Mouse (Mus musculus): Measurements from ENCODE around the gene Obp2a. TPM values are rescaled to one million over a fixed set of nuclear protein-coding genes. Genes with fewer than 3 reads are reported as not detected.
"Not testable (repeated sequence)": the region's sequence is repeated elsewhere in the genome, so short reads cannot be mapped to it uniquely, and the experiment has no call there.

Obp2a gene
- total RNA-seq (2021) (1 to 10 TPM in 1 of 2 experiments, under 1 TPM in 1; 0.41 to 1.8 TPM), polyA plus RNA-seq (2012; rRNA removed) (4.8 and 6.2 TPM in 2 replicates)
- long read RNA-seq, result 0 reads

- not testable (repeated sequence) for DNase-seq
Observed at GRCm38 (mm10) chr2:25699743-25700142, at the start of gene Obp2a. Gene Obp2a, plus strand, starts transcription at chr2:25700043.

- DNase-seq, result no peak
Observed at GRCm38 (mm10) chr2:25652902-25653301, 46.9 kb upstream of the Obp2a start, which contains the start of gene Lcn8. Gene Lcn8, plus strand, starts transcription at chr2:25653120.

- DNase-seq, result no peak
Observed at GRCm38 (mm10) chr2:25654502-25654901, 45.3 kb upstream of the Obp2a start.

DNA sequence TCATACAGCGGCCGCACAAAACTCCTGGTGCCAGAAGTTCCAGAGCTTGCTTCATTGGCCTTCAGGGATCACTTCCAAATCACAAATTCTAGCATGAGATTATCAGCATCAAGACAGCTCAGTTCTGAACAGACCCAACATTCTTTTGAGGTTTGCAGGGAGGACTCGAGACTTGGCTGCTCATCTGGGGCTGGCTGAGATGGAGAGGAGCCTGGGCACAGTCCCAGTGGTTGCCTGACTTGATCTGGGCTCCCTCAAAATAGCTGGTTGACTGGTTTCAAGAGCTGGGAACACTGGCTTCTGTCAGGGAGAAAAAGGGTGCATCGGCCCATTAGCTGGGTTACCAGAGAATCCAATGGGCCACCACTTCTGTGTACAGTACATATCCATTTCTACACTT is 43.2 kb upstream of the Obp2a start:
- DNase-seq, result no peak

- DNase-seq, result peak; percentile 64
Observed at GRCm38 (mm10) chr2:25657246-25657645, 42.6 kb upstream of the Obp2a start.

DNA sequence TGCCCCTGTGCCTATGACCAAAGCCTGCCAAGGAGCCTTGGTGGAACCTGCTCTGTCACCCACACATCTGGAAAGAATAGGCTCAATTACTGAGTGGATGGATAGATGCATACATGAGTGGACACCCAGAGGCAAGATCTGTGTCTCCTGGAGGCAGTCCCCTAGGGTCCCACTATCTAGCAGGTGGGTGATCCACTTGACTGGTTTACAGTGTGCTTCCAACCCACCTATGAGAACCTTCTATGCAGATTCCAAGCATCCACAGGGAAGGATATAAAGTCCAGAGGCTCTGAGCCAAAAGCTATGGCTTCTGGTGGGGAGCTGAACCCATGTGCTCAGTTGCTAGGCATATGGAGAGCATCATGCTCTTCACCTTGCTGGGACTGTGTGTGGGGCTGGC is 42.2 kb upstream of the Obp2a start, which contains the start of gene Lcn5:
Gene Lcn5, plus strand, starts transcription at position 301 of the 400 bp plus-strand sequence.
- DNase-seq, result no peak

DNA sequence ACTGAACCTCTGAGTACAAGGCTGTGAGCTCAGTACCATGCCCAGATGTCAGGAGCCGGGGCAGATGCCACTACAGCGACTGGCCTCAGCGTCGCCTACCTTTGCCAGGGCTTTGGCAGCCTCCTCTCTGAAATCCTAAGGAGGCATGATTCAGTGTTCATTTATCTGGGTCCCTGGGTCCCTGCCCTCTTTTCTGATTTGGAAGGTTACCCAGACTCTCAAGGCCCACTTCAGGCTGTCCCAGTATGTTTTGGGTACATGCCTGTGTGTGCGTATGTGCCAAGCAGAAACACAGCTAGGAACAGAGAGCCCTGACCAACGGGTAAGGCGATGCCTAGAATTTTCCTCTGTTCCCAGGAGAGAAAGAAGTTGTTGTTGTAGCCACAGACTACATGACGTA is 39.6 kb upstream of the Obp2a start:
- peak; percentile 61 for DNase-seq

GRCm38 (mm10) chr2:25661245-25661970 is 38.4 kb upstream of the Obp2a start:
- DNase-seq, result peak; percentile 54

- DNase-seq, result peak; percentile 80
Observed at GRCm38 (mm10) chr2:25663511-25663910, 36.3 kb upstream of the Obp2a start.

- no peak for DNase-seq
Observed at GRCm38 (mm10) chr2:25664125-25664524, 35.7 kb upstream of the Obp2a start.

DNA sequence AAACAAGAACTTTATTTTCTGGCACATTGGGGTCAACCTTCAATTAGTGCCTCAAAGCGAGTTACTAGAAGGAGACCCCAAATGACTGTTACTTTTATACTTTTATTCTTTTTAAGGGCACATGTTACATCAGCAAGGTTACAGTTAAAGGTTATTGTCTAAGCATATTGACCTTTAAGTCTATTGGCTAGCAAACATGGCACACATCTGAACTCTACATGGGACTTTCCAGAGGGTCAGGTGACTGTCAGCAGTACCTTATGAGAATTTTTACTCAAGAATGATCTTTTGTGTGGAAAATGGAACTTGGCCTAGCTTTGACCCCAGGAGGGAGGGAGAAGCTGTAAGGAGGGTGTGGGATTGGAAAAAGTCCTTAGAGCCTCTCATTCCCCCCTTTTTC is 33.3 kb upstream of the Obp2a start:
- DNase-seq, result no peak

DNA sequence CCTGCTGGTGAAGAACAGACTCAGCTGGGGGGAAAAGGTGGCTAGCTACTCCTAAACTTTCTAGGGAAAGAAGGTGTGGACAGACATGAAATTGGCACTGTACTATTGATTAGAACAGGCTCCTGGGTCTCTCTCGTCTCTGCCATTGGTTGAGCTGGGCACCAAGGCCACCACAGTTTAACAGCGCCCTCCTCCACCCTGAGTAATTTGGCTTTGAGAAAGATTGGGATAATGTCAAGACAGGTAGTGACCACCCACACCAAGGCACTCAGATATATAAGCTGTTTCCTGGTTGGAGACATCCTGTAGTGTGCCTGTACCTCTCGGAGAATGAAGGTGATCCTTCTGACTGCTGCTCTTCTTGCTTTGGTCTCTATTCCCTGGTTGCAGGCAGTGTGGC is 23.4 kb upstream of the Obp2a start, which contains the start of gene Lcn6:
Gene Lcn6, plus strand, starts transcription at position 301 of the 400 bp plus-strand sequence.
- no peak for DNase-seq

DNA sequence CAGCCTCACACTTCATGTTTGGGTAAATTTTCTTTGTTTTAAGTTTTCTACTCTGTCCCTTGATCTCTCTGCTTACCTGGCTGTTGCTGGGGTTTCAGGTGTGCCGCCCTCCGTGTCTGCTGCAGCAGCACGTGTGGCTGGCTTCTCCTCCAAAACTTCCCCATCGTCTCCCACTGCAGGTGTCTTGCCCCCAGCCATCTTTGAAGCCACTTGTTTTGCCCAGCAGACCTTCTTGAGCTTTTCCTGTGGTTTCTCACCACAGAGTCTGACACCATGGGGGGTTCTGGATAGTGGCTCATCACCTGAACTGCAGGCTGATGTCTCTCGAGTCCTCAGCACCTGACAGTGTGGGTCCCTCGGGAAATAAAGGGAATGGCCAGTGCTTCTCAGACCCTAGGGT is 20.3 kb upstream of the Obp2a start:
- DNase-seq, result no peak

DNA sequence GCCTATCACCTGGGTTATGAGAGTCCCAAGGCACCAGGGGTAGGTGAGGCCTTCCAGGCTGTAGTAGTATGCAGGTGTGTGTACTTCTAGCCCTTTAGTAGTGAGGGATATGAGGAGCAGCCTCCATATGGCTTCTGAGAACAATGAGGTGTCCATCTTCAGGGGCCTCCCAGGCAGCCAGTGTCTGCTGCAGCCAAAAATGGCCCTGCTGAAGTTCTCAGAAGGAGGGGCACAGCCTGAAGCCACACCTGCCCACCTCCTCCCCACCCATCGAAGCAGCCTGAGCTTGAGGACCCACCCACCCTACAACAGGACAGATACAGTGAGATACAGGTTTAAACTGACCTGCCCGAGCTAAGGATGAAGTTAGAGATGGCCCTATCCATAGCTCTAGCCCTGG is 17.4 kb upstream of the Obp2a start, which contains the start of gene Lcn10:
Gene Lcn10, plus strand, starts transcription at position 301 of the 400 bp plus-strand sequence.
- no peak for DNase-seq

GRCm38 (mm10) chr2:25686941-25687340 is 12.9 kb upstream of the Obp2a start:
- no peak for DNase-seq

GRCm38 (mm10) chr2:25694605-25695004 is 5.2 kb upstream of the Obp2a start:
- peak; percentile 71 for DNase-seq

DNA sequence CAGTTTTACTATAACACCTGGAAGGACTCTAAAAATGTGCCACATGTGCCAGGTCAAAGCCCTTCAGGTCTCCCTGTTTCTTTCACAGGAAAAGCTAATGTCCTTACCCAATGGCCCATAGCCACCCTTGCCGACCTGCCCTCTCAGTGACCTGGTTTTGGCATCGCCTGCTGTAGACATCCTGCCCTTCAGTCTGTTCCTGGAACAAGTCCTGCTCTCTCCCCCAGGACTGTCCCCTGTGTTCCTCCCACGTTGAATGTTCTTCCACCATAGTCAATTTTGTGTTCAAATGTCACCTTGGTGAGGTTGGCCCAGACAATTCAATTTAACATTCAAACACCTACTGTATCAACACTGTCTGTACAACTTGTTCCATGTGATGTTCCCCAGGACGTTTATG is 2.9 kb upstream of the Obp2a start:
- DNase-seq, result peak; percentile 51

GRCm38 (mm10) chr2:25698696-25699095 is 1.1 kb upstream of the Obp2a start:
- no peak for DNase-seq

- DNase-seq, result no peak
Observed at GRCm38 (mm10) chr2:25701001-25701400, 1.2 kb downstream of the Obp2a start.

GRCm38 (mm10) chr2:25703706-25704105 is 3.9 kb downstream of the Obp2a start:
- peak; percentile 35 for DNase-seq

DNA sequence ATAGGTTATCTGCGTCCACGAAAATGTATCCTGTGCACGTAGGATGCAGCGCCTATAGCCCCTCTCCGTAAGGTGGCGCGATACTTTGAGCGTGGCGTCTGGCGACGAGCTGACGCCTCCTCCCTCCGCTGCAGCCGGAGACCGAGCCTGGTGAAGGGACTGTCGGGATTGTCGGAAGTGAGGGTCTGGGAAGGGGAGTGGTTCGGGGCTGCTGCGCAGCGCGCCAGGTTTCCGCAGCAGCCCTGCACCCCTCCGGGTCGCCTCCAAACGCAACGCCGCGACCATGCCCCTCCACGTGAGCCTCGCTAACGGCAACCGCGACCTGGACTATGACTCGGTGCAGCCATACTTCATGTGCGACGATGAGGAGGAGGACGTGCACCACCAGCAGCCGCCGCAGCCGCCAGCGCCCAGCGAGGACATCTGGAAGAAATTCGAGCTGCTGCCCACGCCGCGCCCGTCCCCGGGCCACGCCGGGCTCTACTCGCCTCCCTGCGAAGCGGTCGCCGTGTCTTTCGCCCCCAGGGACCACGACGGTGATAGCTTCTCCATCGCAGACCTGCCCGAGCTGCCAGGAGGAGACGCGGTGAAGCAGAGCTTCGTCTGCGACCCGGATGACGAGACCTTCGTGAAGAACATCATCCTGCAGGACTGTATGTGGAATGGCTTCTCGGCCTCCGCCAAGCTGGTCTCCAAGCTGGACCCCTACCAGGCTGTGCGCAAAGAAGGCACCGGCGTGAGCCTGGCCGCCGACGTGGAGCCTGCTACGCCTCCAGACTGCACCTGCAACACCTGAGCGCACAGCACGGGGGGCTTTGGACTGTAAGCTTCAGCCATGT is 7.0 kb downstream of the Obp2a start, which contains the start of gene Bmyc:
Gene Bmyc, plus strand, starts transcription at position 97 of the 839 bp plus-strand sequence.
- DNase-seq, result peak; percentile 91

GRCm38 (mm10) chr2:25708121-25708520 is 8.3 kb downstream of the Obp2a start:
- DNase-seq, result peak; percentile 44

DNA sequence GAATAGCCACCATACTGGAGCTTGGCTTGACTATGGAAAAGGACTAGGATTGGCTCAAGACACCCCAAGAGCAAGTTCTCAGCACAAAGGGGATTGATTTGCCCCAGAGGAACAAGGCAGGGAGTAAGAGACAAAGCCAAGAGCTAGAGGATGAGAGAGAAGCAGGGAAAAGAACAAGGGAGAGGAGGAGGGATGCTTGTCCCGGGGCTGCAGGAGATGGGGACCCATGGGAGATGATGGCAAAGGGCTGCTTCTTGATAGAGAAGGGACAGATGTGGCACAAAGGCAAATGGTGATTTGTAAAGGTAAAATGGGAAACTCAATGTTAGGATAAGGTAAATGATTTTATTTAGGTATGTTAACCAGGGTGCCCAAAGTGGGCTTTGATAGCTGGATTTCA is 9.2 kb downstream of the Obp2a start:
- not testable (repeated sequence) for DNase-seq
